Mouse (Mus musculus) limb, embryonic 11.5 days (tissue): ENCODE measurements around the gene Zfp953. TPM values are rescaled to one million over a fixed set of nuclear protein-coding genes. Genes with fewer than 3 reads are reported as not detected.
"Not testable (repeated sequence)": the region's sequence is repeated elsewhere in the genome, so short reads cannot be mapped to it uniquely, and the experiment has no call there.

Experiments
- ATAC-seq: fragments of 200-750 bp; cut with Nextera tagmentation; 2 replicates; pipeline ENCODE4 v1.8.0; 2017; ENCODE audit warnings: low read depth; ENCODE audit not compliant: insufficient number of reproducible peaks, low FRiP score, low TSS enrichment
- DNase-seq: peaks from one replicate; pipeline ENCODE4 v3.0.0-alpha.2; 2015; ENCODE audit warnings: low spot score
- H3K27ac ChIP-seq: fragments of 300-500 bp; sonication (generic); replicated peaks from 2 replicates; pipeline ENCODE4 v1.5.1; 2014; ENCODE audit warnings: low read depth, mild to moderate bottlenecking, low read length
- H3K27me3 ChIP-seq: fragments of 300-500 bp; sonication (generic); 2 replicates; pipeline ENCODE4 v1.6.1; 2014; ENCODE audit warnings: mild to moderate bottlenecking, low read length, mixed read lengths; ENCODE audit not compliant: control insufficient read depth, insufficient read depth
- H3K36me3 ChIP-seq: fragments of 300-500 bp; sonication (generic); 2 replicates; pipeline ENCODE4 v1.6.1; 2014; ENCODE audit warnings: mild to moderate bottlenecking, low read length, moderate library complexity, mixed read lengths; ENCODE audit not compliant: control insufficient read depth, insufficient read depth
- H3K4me1 ChIP-seq: fragments of 300-500 bp; sonication (generic); 2 replicates; pipeline ENCODE4 v1.6.1; 2014; ENCODE audit warnings: low read length, mixed read lengths; ENCODE audit not compliant: control insufficient read depth, insufficient read depth
- H3K4me2 ChIP-seq: fragments of 300-500 bp; sonication (generic); 2 replicates; pipeline ENCODE4 v1.6.1; 2014; ENCODE audit warnings: low read depth, mild to moderate bottlenecking, moderate library complexity; ENCODE audit not compliant: severe bottlenecking
- H3K4me3 ChIP-seq: fragments of 300-500 bp; sonication (generic); 2 replicates; pipeline ENCODE4 v1.5.1; 2014; ENCODE audit warnings: low read depth, low read length
- H3K9ac ChIP-seq: fragments of 300-500 bp; sonication (generic); 2 replicates; pipeline ENCODE4 v1.6.1; 2014; ENCODE audit warnings: mild to moderate bottlenecking, low read length
- H3K9me3 ChIP-seq: fragments of 300-500 bp; sonication (generic); 2 replicates; pipeline ENCODE4 v1.6.1; 2016; ENCODE audit warnings: low read length; ENCODE audit not compliant: control insufficient read depth
- WGBS: fragments of 180-500 bp; shearing (Covaris S2); extraction: QIAGEN DNeasy Blood & Tissue Kit; methylation state at CpG from one replicate; pipeline ENCODE4 v1.1.7; 2014; 5-methylcytosine and 5-hydroxymethylcytosine counted together
- polyA plus RNA-seq: library from polyadenylated mRNA; unstranded; fragments of >200 nt; fragmentation: Nextera tagmentation; extraction: Ambion mirVana; gene quantifications from 2 replicates; pipeline ENCODE4 v1.2.1, GENCODE M21; 2014

The Zfp953 gene
- polyA plus RNA-seq: 1.1 and 1.2 TPM in 2 replicates

GRCm38 (mm10) chr13:67360131-67360744 lies at the start of gene Zfp953, which contains the start of gene Gm28044:
Zfp953 (minus strand) TSS chr13:67360605.
Gm28044 (minus strand) TSS chr13:67360536.
- 1% methylated on average over 15 of the region's 15 CpGs for WGBS
- Histone ChIP-seq H3K4me1 (no peaks in the 10 kb centered on the region), H3K9ac (peak within 1 kb of the TSS; percentile 55), H3K36me3 (no peaks in the 10 kb centered on the region), H3K4me3 (peak within 1 kb of the TSS; percentile 53), H3K4me2 (peak within 1 kb of the TSS; percentile 70), H3K27me3 (no peaks in the 10 kb centered on the region), H3K9me3 (no peaks in the 10 kb centered on the region), H3K27ac (no peak within 1 kb of the TSS)
- peak; percentile 90 for ATAC-seq
- DNase-seq: peak; percentile 92

- Histone ChIP-seq H3K9ac (0 out of 2 replicates have a peak within 1 kb of the TSS, but pooled peaks have one; percentile 24), H3K4me2 (peak within 1 kb of the TSS; percentile 54), H3K4me3 (peak within 1 kb of the TSS; percentile 47)
- H3K27me3 ChIP-seq, H3K27ac ChIP-seq, H3K36me3 ChIP-seq, H3K4me1 ChIP-seq, H3K9me3 ChIP-seq: not testable (repeated sequence)
- DNase-seq: peak; percentile 83
- peak; percentile 93 for ATAC-seq
- 4% methylated on average over 14 of the region's 16 CpGs for WGBS
Measured at GRCm38 (mm10) chr13:67399183-67399903, 38.9 kb upstream of the Zfp953 start, which contains the start of gene Zfp429. Zfp429 (minus strand) TSS chr13:67399819.

GRCm38 (mm10) chr13:67376255-67376654 lies 15.8 kb upstream of the Zfp953 start:
- not testable (repeated sequence) for H3K9me3 ChIP-seq, DNase-seq
- 75% methylated on average over 3 of the region's 3 CpGs for WGBS

GRCm38 (mm10) chr13:67375050-67375911 lies 14.9 kb upstream of the Zfp953 start, which contains the start of the genes Gm28041 and Zfp456:
Gm28041 (minus strand) TSS chr13:67375733.
Zfp456 (minus strand) TSS chr13:67375810.
- H3K4me2 ChIP-seq: peak within 1 kb of the TSS; percentile 48
- not testable (repeated sequence) for H3K9ac ChIP-seq, H3K36me3 ChIP-seq, H3K9me3 ChIP-seq, H3K27me3 ChIP-seq, H3K4me1 ChIP-seq, H3K27ac ChIP-seq
- DNase-seq: peak; percentile 80
- H3K4me3 ChIP-seq: peak within 1 kb of the TSS; percentile 29; the same call in 1 of the 2 replicates
- ATAC-seq: peak; percentile 93
- WGBS: 21% methylated on average over 13 of the region's 15 CpGs

More at GRCm38 (mm10) chr13:67376255-67376654, 15.8 kb upstream of the Zfp953 start:
- H3K36me3 ChIP-seq, H3K4me3 ChIP-seq, H3K9ac ChIP-seq, H3K27ac ChIP-seq, H3K4me2 ChIP-seq, H3K4me1 ChIP-seq, H3K27me3 ChIP-seq, ATAC-seq: not testable (repeated sequence)

- no peaks in the 10 kb centered on the region for H3K27me3 ChIP-seq
- no peak overlapping the region for H3K27ac ChIP-seq
- H3K9ac ChIP-seq: no peak overlapping the region
- no peaks in the 10 kb centered on the region for H3K4me1 ChIP-seq
- H3K36me3 ChIP-seq: no peaks in the 10 kb centered on the region
- no peak overlapping the region for H3K4me2 ChIP-seq
- DNase-seq: no peak
- no peak for ATAC-seq
- no peaks in the 10 kb centered on the region for H3K9me3 ChIP-seq
- no peak overlapping the region for H3K4me3 ChIP-seq
Measured at GRCm38 (mm10) chr13:67351854-67352253, 8.6 kb downstream of the Zfp953 start.

GRCm38 (mm10) chr13:67343422-67343821 lies 17.0 kb downstream of the Zfp953 start:
- Histone ChIP-seq H3K27ac (no peak overlapping the region), H3K9me3 (no peaks in the 10 kb centered on the region), H3K27me3 (no peaks in the 10 kb centered on the region), H3K4me1 (no peaks in the 10 kb centered on the region), H3K4me2 (no peak overlapping the region), H3K9ac (no peak overlapping the region), H3K36me3 (no peaks in the 10 kb centered on the region), H3K4me3 (no peak overlapping the region)
- DNase-seq (no peak), ATAC-seq (no peak)
- 89% methylated on average over 2 of the region's 2 CpGs for WGBS

GRCm38 (mm10) chr13:67332877-67333276 lies 27.5 kb downstream of the Zfp953 start:
- peak overlapping the region; percentile 63 for H3K9ac ChIP-seq
- DNase-seq (peak; percentile 27), ATAC-seq (peak; percentile 72)
- no peaks in the 10 kb centered on the region for H3K4me1 ChIP-seq
- H3K27ac ChIP-seq: no peak overlapping the region
- no peaks in the 10 kb centered on the region for H3K27me3 ChIP-seq
- H3K36me3 ChIP-seq: no peaks in the 10 kb centered on the region
- 67% methylated on average over 1 of the region's 1 CpGs for WGBS
- no peaks in the 10 kb centered on the region for H3K9me3 ChIP-seq
- peak overlapping the region; percentile 53 for H3K4me2 ChIP-seq
- peak overlapping the region; percentile 44 for H3K4me3 ChIP-seq
